Mouse (Mus musculus): ENCODE data around the gene Kirrel3. TPM values are rescaled to one million over a fixed set of nuclear protein-coding genes. Genes with fewer than 3 reads are reported as not detected.

Gene Kirrel3
- total and polyA plus RNA-seq, 2 experiments from 2014 or later = 0.29 to 0.42 TPM

DNA sequence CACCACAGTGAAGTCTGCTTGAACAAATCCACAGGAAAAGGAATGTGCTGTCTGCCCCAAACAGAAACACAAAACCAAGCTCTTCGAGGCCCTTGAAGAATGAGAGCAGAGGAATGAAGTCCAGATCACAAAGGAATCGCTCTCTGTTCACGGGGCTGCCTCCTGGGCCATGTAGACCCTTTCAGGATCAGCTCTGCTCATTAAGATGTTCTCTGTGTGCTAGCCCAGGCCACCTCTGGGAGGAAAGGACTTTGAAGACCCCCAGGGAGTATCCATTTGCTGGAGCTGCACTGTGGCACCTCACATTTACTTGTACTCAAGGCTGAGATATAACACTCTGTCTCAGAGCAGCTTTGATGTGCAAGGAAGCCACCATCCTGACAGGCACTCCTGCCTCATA, 158.2 kb downstream of the Kirrel3 start:
- Histone ChIP-seq H3K27me3 (ENCODE audit: control insufficient read depth, insufficient read depth, low read length) (no peaks in the 10 kb centered on the region), H3K36me3 (replicated peaks; ENCODE audit: control insufficient read depth, insufficient read depth, low read length) (no peaks in the 10 kb centered on the region), H3K4me2 (ENCODE audit: low read depth, low read length) (no peak overlapping the region), H3K9me3 (replicated peaks; ENCODE audit: control insufficient read depth, low read length) (no peaks in the 10 kb centered on the region), H3K27ac (ENCODE audit: low read depth) (no peak overlapping the region), H3K4me1 (ENCODE audit: control insufficient read depth, insufficient read depth) (no peaks in the 10 kb centered on the region), H3K9ac (replicated peaks; ENCODE audit: low read depth, low read length) (no peak overlapping the region), H3K4me3 (ENCODE audit: low read depth, low read length) (no peak overlapping the region)
- 42% methylated on average over 3 of the region's 3 CpGs for WGBS
- ATAC-seq (ENCODE audit: insufficient read depth, low read depth) = no peak
- no peak for DNase-seq (ENCODE audit: low spot score)
- TF ChIP-seq CTCF (IDR thresholded peaks at IDR 0.05; ENCODE audit: low read depth) = no peak
- TF ChIP-seq EP300 (IDR thresholded peaks at IDR 0.05; ENCODE audit: low read depth) = no peak

DNA sequence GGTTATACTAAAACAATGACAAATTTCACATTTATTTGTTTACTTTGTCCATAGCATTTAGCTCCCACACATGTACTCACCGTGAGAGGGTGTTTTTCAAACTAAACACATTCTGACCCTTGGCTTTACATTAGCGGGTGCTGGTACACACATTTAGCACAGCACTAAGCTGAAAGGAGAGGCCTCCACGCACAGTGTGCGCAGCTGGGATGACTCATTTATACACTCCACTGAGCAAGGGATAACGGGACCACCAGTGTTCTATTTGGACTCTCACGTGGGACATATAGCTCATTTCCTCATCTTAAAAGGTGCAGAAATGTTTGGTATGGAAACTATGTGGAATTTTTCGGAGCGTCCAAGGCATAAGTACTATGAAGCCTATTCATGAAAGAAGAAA, 158.7 kb downstream of the Kirrel3 start:
- no peak for TF ChIP-seq CTCF (IDR thresholded peaks at IDR 0.05; ENCODE audit: low read depth)
- no peak for TF ChIP-seq EP300 (IDR thresholded peaks at IDR 0.05; ENCODE audit: low read depth)
- no peak overlapping the region for H3K27ac ChIP-seq (ENCODE audit: low read depth)
- no peaks in the 10 kb centered on the region for H3K4me1 ChIP-seq (ENCODE audit: control insufficient read depth, insufficient read depth)
- H3K27me3 ChIP-seq (ENCODE audit: control insufficient read depth, insufficient read depth, low read length) = no peaks in the 10 kb centered on the region
- no peak overlapping the region for H3K4me3 ChIP-seq (ENCODE audit: low read depth, low read length)
- no peak overlapping the region for H3K4me2 ChIP-seq (ENCODE audit: low read depth, low read length)
- H3K9me3 ChIP-seq (replicated peaks; ENCODE audit: control insufficient read depth, low read length) = no peaks in the 10 kb centered on the region
- H3K9ac ChIP-seq (replicated peaks; ENCODE audit: low read depth, low read length) = no peak overlapping the region
- no peak for DNase-seq (ENCODE audit: low spot score)
- H3K36me3 ChIP-seq (replicated peaks; ENCODE audit: control insufficient read depth, insufficient read depth, low read length) = no peaks in the 10 kb centered on the region
- WGBS = 53% methylated on average over 8 of the region's 8 CpGs
- ATAC-seq (ENCODE audit: insufficient read depth, low read depth) = no peak

DNA sequence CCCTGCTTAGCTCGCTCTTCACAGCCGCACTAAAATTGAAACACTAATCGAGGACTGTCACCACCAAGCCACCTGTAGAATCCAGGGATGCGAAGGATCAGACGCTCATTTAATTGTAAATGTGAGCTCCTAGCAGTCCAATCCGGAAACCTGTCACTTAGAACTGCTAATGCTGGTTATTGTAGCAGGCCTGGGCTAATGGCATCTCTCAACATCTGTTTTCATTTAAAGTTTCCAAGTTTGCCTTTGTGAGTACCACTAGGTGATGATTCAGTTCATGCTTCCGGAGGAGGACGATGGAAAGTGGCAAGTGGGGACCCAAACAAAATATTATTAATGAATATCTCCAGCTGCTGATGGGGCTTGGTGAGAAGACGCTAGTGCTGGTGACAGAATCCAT, 161.1 kb downstream of the Kirrel3 start:
- Histone ChIP-seq H3K27ac (ENCODE audit: low read depth) (no peak overlapping the region), H3K27me3 (ENCODE audit: control insufficient read depth, insufficient read depth, low read length) (no peaks in the 10 kb centered on the region), H3K4me2 (ENCODE audit: low read depth, low read length) (no peak overlapping the region), H3K4me1 (ENCODE audit: control insufficient read depth, insufficient read depth) (no peaks in the 10 kb centered on the region), H3K4me3 (ENCODE audit: low read depth, low read length) (no peak overlapping the region), H3K9me3 (replicated peaks; ENCODE audit: control insufficient read depth, low read length) (no peaks in the 10 kb centered on the region), H3K36me3 (replicated peaks; ENCODE audit: control insufficient read depth, insufficient read depth, low read length) (no peaks in the 10 kb centered on the region), H3K9ac (replicated peaks; ENCODE audit: low read depth, low read length) (no peak overlapping the region)
- DNase-seq (ENCODE audit: low spot score) (no peak), ATAC-seq (ENCODE audit: insufficient read depth, low read depth) (no peak)
- WGBS = 72% methylated on average over 9 of the region's 9 CpGs
- TF ChIP-seq EP300 (IDR thresholded peaks at IDR 0.05; ENCODE audit: low read depth) = no peak
- TF ChIP-seq CTCF (IDR thresholded peaks at IDR 0.05; ENCODE audit: low read depth) = no peak

DNA sequence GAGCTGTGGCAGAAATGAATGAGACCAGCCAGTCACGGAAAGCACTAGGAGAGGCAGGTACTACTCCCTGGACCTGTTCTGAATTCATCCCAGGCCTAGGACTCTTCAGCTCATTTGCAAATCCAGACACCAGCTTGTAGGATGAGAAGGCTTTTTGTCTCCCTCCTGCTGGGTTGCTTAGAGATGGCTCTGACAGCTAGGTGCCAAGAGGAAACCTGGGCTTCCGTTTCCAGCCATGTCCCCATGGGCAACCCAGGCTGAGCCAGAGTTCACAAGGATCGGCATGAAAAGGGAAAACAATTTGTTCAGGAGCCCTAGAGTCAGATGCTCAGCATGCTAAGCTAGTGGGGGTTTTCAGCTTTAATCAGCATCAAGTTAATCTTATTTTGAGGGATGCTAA, 166.6 kb downstream of the Kirrel3 start:
- Histone ChIP-seq H3K27ac (ENCODE audit: low read depth) (no peak overlapping the region), H3K9me3 (replicated peaks; ENCODE audit: control insufficient read depth, low read length) (no peaks in the 10 kb centered on the region), H3K27me3 (ENCODE audit: control insufficient read depth, insufficient read depth, low read length) (no peaks in the 10 kb centered on the region), H3K4me1 (ENCODE audit: control insufficient read depth, insufficient read depth) (no peaks in the 10 kb centered on the region), H3K36me3 (replicated peaks; ENCODE audit: control insufficient read depth, insufficient read depth, low read length) (no peaks in the 10 kb centered on the region), H3K4me3 (ENCODE audit: low read depth, low read length) (no peak overlapping the region), H3K4me2 (ENCODE audit: low read depth, low read length) (no peak overlapping the region), H3K9ac (replicated peaks; ENCODE audit: low read depth, low read length) (no peak overlapping the region)
- TF ChIP-seq EP300 (IDR thresholded peaks at IDR 0.05; ENCODE audit: low read depth) = no peak
- no peak for TF ChIP-seq CTCF (IDR thresholded peaks at IDR 0.05; ENCODE audit: low read depth)
- DNase-seq (ENCODE audit: low spot score) (no peak), ATAC-seq (ENCODE audit: insufficient read depth, low read depth) (no peak)
- WGBS = 54% methylated on average over 3 of the region's 3 CpGs

DNA sequence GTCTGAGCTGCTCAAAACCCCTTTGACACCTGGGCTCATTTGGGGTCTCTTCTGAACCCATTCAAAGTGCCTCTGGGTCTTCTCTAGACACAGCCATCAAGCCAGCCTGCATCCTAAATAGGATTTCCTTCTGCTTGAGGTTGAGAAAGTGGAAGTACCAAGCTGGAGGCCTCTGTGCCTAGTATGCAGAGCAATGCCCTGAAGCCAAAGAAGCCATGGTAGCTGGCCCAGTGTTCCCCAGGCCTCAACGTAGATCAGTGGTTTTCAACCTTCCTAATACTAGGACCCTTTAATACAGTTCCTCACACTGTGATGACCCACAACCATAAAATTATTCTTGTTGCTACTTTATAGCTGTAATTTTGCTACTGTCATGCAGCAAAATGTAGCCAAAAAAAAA, 167.4 kb downstream of the Kirrel3 start:
- no peaks in the 10 kb centered on the region for H3K27me3 ChIP-seq (ENCODE audit: control insufficient read depth, insufficient read depth, low read length)
- no peak overlapping the region for H3K9ac ChIP-seq (replicated peaks; ENCODE audit: low read depth, low read length)
- no peak overlapping the region for H3K4me3 ChIP-seq (ENCODE audit: low read depth, low read length)
- TF ChIP-seq CTCF (IDR thresholded peaks at IDR 0.05; ENCODE audit: low read depth) (no peak), EP300 (IDR thresholded peaks at IDR 0.05; ENCODE audit: low read depth) (no peak)
- H3K9me3 ChIP-seq (replicated peaks; ENCODE audit: control insufficient read depth, low read length) = no peaks in the 10 kb centered on the region
- no peaks in the 10 kb centered on the region for H3K36me3 ChIP-seq (replicated peaks; ENCODE audit: control insufficient read depth, insufficient read depth, low read length)
- ATAC-seq (ENCODE audit: insufficient read depth, low read depth) = no peak
- DNase-seq (ENCODE audit: low spot score) = no peak
- no peaks in the 10 kb centered on the region for H3K4me1 ChIP-seq (ENCODE audit: control insufficient read depth, insufficient read depth)
- H3K27ac ChIP-seq (ENCODE audit: low read depth) = no peak overlapping the region
- no peak overlapping the region for H3K4me2 ChIP-seq (ENCODE audit: low read depth, low read length)
- 86% methylated on average over 1 of the region's 1 CpGs for WGBS

DNA sequence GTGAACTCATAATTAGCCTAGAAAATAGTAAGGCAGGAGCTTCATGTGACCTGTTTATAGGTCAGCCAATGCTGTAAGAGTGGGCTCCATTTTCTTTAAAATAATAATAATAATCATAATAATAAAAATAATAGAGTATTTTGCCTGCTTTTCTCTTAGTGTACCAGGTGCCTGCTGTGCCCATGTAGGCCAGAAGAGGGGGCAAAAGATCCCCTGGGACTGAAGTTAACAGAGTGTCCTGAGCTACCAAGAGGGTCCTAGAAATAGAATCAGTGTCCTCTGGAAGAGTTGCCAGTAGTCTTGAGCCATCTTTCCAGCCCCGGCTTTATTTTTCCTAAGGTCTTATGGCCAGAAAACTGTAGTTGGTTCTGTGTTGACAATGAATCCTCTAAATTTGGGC, 174.9 kb downstream of the Kirrel3 start:
- no peak overlapping the region for H3K4me2 ChIP-seq (ENCODE audit: low read depth, low read length)
- no peaks in the 10 kb centered on the region for H3K4me1 ChIP-seq (ENCODE audit: control insufficient read depth, insufficient read depth)
- ATAC-seq (ENCODE audit: insufficient read depth, low read depth) (no peak), DNase-seq (ENCODE audit: low spot score) (peak; percentile 26)
- TF ChIP-seq EP300 (IDR thresholded peaks at IDR 0.05; ENCODE audit: low read depth) (no peak), CTCF (IDR thresholded peaks at IDR 0.05; ENCODE audit: low read depth) (peak; percentile 65)
- 52% methylated on average over 1 of the region's 1 CpGs for WGBS
- H3K27ac ChIP-seq (ENCODE audit: low read depth) = no peak overlapping the region
- H3K9me3 ChIP-seq (replicated peaks; ENCODE audit: control insufficient read depth, low read length) = no peaks in the 10 kb centered on the region
- H3K9ac ChIP-seq (replicated peaks; ENCODE audit: low read depth, low read length) = no peak overlapping the region
- H3K4me3 ChIP-seq (ENCODE audit: low read depth, low read length) = no peak overlapping the region
- no peaks in the 10 kb centered on the region for H3K36me3 ChIP-seq (replicated peaks; ENCODE audit: control insufficient read depth, insufficient read depth, low read length)
- no peaks in the 10 kb centered on the region for H3K27me3 ChIP-seq (ENCODE audit: control insufficient read depth, insufficient read depth, low read length)
